Mouse (Mus musculus) kidney, adult 18-20 months (tissue): ENCODE results near the gene B3gnt3.

Source experiments
- DNase-seq: peaks from one replicate; pipeline ENCODE4 v3.0.0; 2021

Gene B3gnt3

DNA sequence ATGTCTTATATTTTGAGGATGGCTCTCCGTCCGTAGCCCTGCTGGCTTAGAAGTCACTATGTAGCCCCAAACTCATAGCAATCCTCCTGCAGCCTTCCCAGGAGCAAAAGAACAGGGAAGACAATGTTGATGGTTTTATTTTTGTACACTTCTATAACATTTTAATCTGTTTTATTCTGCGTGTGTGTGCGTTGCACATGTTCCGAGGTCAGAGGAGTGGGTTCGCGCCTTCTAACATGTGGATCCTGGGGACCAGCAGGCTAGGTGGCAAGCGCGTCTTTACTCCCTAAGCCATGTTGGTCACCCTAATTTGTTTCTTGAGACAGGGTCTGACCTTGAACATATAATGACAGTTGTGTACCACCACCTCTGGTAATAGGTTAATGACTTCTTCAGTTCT lies 24.8 kb downstream of the B3gnt3 start:
- DNase-seq, result no peak

- peak; percentile 78 for DNase-seq
These were observed 25.4 kb downstream of the B3gnt3 start, which contains the start of gene Jak3 for GRCm38 (mm10) chr8:71676020-71676741. Gene Jak3 (plus strand): TSS chr8:71676296.

DNA sequence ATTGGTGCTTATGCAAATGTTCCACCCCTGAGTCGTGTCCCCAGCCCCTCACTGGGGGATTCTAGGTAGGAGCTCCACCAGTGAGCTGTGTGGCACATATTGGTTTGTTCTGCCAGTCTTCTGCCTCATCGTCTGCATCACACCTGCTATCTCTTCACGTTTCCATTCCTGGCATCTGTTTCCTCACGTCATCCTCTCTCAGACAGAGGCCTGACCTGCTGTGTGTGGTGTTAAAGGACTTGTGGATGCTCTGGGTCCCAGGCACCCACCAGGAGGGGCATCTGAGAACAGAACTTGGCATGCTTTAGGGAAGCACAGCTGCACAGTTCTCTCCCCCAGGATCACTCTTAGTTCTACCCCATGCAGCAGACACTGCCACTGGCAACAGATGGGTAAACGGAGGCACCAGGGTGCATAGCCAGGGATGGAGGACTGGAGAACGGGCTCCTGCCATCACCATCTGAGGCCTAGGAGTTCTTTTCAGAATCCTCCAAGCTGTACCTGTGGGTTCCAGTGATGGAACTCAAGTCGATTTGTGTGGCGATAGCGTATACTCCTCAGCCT lies 26.1 kb downstream of the B3gnt3 start:
- DNase-seq, result no peak

DNA sequence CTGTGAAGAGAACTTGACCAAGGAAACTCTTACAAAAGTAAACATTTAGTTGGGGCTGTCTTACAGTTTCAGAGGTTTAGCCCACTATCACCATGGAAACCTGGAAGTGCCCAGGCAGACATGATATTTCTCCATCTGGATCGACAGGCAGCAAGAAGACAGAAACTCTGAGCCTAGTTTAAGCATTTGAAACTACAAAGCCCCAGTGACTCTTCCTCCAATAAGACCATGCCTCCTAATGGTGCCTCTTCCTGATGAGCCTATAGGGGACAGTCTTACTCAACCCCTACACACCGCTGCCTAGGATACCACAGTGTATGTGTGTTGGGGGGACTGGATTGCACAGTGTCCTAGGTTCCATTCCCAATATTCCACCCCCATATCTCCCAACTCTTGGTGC lies 27.5 kb downstream of the B3gnt3 start:
- no peak for DNase-seq

GRCm38 (mm10) chr8:71672168-71672735 lies 29.3 kb downstream of the B3gnt3 start:
- no peak for DNase-seq

DNA sequence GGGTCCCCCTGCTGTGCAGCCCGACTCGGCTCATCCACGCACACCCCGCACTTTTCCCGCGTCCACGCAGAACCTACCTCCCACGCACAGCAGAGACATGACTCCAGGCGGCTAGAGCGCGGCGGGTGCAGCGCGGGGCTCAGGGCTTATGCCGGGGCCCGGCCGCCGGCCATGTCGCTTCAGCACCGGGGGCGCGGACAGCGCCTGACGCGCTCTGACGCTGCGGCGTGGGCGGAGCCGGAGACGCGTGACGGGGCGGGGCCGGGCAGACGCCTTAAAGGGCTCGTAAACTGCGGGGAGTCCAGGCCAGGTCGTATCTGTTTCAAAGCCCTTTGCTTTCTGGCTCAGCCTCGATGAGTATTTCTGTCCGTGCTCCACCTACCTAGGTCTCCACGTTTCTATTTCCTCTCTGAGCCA lies 30.0 kb downstream of the B3gnt3 start, which contains the start of gene Unc13a:
Gene Unc13a (minus strand): TSS at position 209 of the 417 bp plus-strand sequence.
- peak; percentile 91 for DNase-seq

- DNase-seq, result no peak
These were observed 30.7 kb downstream of the B3gnt3 start for GRCm38 (mm10) chr8:71670621-71671548.

DNA sequence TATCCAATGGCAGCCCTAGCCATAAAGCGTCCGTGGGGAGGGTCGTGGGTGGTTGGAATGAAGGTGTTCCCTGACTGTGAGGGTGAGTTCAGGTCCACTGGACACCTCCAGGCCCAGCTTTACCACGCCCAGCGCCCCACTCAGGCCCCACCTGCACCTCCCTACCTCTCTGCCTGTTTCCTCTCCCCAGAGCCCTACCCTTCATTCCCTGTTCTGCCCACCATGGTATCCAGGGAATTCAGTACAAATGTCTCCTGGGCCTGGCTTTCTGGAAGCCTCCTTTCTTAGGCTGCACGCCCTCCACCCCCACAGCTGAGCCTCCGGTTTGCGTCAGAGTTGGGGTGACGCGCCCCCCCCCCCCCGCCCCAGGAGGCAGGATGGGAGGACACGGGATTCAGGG lies 31.4 kb downstream of the B3gnt3 start:
- no peak for DNase-seq

DNA sequence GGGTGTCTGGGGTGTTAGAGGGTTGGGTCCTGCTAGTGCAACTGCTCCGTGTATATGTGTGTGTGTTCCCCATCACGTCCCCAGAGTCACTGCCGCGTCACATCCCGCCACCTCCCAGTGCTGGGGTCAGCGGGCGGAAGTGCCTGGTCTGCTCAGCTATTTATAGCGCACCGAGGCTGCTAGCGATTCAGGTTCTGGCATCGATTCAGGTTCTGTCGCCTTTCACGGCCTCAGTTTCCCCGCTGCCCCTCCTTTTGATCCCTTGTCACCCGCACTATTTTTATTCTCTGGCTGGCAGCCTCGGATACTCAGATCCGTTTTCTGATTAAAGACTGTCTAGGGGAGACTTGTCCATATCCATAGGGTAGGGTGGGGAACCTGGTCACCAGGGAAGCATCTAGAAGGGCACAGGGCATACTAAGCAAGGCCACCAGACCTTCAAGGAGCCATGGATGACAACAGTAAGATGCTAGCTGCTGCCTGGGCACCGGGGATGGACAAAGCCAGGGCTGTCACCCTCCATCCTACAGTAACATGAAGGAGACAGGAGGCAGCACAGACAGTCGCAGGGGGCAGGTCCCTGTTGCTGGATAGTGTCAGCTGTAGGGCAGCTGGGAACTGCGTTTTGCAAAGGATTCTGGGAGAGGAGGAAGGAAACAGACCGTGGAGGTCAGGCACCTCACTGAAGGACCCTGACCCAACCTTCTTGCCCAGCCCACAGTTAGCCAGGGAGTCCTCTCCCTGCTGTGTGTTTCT lies 33.2 kb downstream of the B3gnt3 start:
- no peak for DNase-seq

GRCm38 (mm10) chr8:71667256-71667655 lies 34.3 kb downstream of the B3gnt3 start:
- no peak for DNase-seq

GRCm38 (mm10) chr8:71666855-71667254 lies 34.7 kb downstream of the B3gnt3 start:
- no peak for DNase-seq

DNA sequence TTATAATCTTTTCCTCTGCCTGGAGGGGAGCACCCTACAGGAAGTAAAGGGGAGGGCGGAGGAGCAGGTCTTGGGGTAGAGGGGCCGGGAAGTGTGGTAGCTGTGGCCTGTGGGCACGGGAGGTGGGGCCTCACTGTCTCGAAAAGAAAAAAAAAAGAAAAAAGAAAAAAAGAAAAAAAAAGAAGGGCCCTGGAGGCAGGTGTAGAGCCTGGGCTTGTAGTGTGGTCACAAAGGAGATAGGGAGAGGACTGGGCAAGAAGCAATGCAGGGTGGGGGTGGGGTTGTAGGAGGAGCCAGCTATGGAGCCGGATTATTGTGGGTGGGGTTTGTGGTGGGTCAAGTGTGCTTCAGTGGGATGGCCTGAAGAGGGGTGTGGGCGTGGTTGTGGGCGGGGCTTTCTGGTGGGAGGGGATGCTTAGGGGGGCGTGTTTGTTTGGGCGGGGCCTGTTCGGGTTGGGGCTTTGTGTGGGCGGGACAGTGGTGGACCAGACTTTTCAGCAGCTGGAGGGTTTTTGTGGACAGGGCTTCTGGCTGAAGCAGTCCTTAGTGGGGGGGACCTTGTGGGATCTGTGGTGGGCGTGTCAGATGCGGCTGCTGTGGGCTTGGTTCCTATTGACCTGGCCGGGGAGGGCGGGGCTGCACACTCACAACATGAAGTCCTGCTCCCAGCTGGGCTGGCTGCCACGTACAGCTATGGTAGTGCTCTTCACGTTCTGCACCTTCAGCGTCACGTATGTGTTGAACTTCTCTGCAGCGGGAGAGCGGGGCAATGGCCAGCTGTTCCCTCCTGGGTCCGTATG lies 36.1 kb downstream of the B3gnt3 start:
- DNase-seq, result peak; percentile 47

GRCm38 (mm10) chr8:71660325-71661120 lies 41.1 kb downstream of the B3gnt3 start:
- peak; percentile 87 for DNase-seq

GRCm38 (mm10) chr8:71659751-71660150 lies 41.8 kb downstream of the B3gnt3 start:
- no peak for DNase-seq

DNA sequence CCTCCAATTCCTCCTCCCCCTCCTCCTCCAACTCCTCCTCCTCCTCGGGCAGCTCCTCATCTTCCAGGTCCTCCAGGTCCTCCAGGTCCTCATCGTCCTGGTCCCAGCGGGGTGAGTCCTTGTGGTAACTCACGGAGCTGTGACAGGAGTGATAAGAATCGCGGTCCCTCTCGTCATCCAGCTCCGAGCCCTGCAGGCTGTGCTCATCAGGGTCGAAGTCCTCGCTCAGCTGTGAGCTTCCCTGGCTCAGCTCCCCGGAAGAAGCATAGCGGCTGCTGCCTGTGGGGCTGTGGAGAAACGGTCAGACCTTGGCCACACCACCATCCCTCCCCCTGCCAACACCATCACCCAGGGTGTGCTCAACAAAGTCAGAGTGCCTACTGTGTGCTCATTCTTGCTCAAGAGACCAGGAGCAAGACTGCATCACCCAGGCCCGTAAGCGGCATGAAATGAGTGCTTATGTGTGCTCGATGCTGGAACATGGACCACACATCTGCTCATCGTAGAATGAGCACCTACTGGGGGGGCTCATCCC lies 43.0 kb downstream of the B3gnt3 start:
- DNase-seq, result no peak

DNA sequence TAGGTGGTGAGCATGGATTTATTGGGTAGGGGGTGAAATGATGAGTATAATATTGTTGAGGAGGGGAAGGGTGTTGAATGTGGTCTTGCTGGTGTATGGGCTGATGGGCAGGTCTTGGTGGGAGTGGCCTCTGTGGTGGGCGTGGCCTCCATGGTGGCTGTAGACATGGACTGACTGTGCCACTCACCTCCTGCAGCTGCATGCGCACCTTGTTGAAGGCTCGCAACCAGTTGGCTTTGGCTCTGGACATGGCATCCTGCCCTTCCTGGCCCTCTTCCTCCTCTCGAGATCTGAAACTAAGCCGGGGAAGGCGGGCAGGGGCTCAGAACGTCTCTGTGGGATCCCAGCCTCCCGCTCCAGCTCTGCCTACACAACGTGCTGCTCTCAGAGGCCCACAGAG lies 43.8 kb downstream of the B3gnt3 start:
- no peak for DNase-seq

GRCm38 (mm10) chr8:71654600-71654999 lies 47.0 kb downstream of the B3gnt3 start:
- peak; percentile 27 for DNase-seq

DNA sequence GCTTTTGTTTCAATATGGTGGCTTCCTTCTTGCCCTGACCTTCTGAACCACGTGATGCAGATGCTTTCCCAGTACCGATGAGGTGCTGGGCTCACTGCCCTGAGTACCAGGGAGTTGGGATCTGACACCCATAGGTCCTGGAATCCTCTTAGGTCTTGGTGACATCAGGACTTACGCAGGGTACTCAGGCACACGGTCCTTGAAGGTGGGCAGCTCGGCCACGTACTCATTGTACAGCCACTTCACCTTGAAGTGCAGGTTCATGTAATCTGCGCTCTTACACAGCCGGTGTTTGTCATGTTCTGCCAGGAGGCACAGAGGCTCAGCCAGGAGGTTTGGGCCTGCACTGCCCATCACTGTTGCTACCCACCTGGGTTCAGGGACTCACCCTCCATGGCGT lies 56.1 kb downstream of the B3gnt3 start:
- no peak for DNase-seq
